Mouse (Mus musculus) heart, embryonic 16.5 days (tissue): ENCODE results near the gene Tbkbp1. TPM values are rescaled to one million over a fixed set of nuclear protein-coding genes. Genes with fewer than 3 reads are reported as not detected.
A peak's percentile ranks its signal among the peaks of the same experiment; 100 is the strongest.
"Not testable (repeated sequence)": the region's sequence is repeated elsewhere in the genome, so short reads cannot be mapped to it uniquely, and the experiment has no call there.

Source experiments
- ATAC-seq: fragments of 200-750 bp; cut with Nextera tagmentation; replicated peaks from 2 replicates; pipeline ENCODE4 v1.8.0; 2017; ENCODE audit warnings: moderate number of reproducible peaks; ENCODE audit not compliant: insufficient read depth, low FRiP score; ENCODE audit errors: extremely low read depth
- H3K27ac ChIP-seq: fragments of 300-500 bp; sonication (generic); 2 replicates; pipeline ENCODE4 v1.5.1; 2014; ENCODE audit warnings: mild to moderate bottlenecking, low read length, control low read depth, moderate library complexity
- H3K27me3 ChIP-seq: fragments of 300-500 bp; sonication (generic); 2 replicates; pipeline ENCODE4 v1.6.1; 2014; ENCODE audit warnings: low read length, mixed read lengths; ENCODE audit not compliant: control insufficient read depth, insufficient read depth
- H3K36me3 ChIP-seq: fragments of 300-500 bp; sonication (generic); 2 replicates; pipeline ENCODE4 v1.6.1; 2014; ENCODE audit not compliant: control insufficient read depth, insufficient read depth
- H3K4me1 ChIP-seq: fragments of 300-500 bp; sonication (generic); 2 replicates; pipeline ENCODE4 v1.6.1; 2014; ENCODE audit warnings: low read length, mixed read lengths; ENCODE audit not compliant: control insufficient read depth, insufficient read depth
- H3K4me2 ChIP-seq: fragments of 300-500 bp; sonication (generic); 2 replicates; pipeline ENCODE4 v1.6.1; 2014; ENCODE audit warnings: low read depth, mild to moderate bottlenecking, control low read depth, low read length
- H3K4me3 ChIP-seq: fragments of 300-500 bp; sonication (generic); 2 replicates; pipeline ENCODE4 v1.5.1; 2014; ENCODE audit warnings: mild to moderate bottlenecking, control low read depth, low read length
- H3K9ac ChIP-seq: fragments of 300-500 bp; sonication (generic); 2 replicates; pipeline ENCODE4 v1.6.1; 2014; ENCODE audit warnings: low read length, control low read depth
- H3K9me3 ChIP-seq: fragments of 300-500 bp; sonication (generic); replicated peaks from 2 replicates; pipeline ENCODE4 v1.6.1; 2016; ENCODE audit warnings: low read length; ENCODE audit not compliant: control insufficient read depth
- WGBS: fragments of 180-500 bp; shearing (Covaris S2); extraction: QIAGEN DNeasy Blood & Tissue Kit; methylation state at CpG from one replicate; pipeline ENCODE4 v1.1.7; 2014; 5-methylcytosine and 5-hydroxymethylcytosine counted together
- polyA plus RNA-seq: library from polyadenylated mRNA; unstranded; fragments of >200 nt; fragmentation: Nextera tagmentation; extraction: Ambion mirVana; gene quantifications from 2 replicates; pipeline ENCODE4 v1.2.1, GENCODE M21; 2015

Gene Tbkbp1
- 3.8 and 4.3 TPM in 2 replicates for polyA plus RNA-seq

- H3K27ac ChIP-seq, result peak within 1 kb of the TSS; percentile 87
- peaks cover 5% of the 10 kb centered on the region; the same call in 1 of the 2 replicates for H3K27me3 ChIP-seq
- no peak for ATAC-seq
- peak within 1 kb of the TSS; percentile 83 for H3K9ac ChIP-seq
- H3K4me3 ChIP-seq, result peak within 1 kb of the TSS; percentile 86
- no peaks in the 10 kb centered on the region for H3K9me3 ChIP-seq
- H3K36me3 ChIP-seq, result 0 out of 2 replicates have a peak, but pooled peaks cover 2% of the 10 kb centered on the region
- H3K4me2 ChIP-seq, result peak within 1 kb of the TSS; percentile 97
- H3K4me1 ChIP-seq, result peaks cover 33% of the 10 kb centered on the region
- under 1% methylated on average over 30 of the region's 64 CpGs for WGBS
Measured at GRCm38 (mm10) chr11:97151343-97151801, at the start of gene Tbkbp1. Tbkbp1 (minus strand) TSS chr11:97151495.

- WGBS, result 80% methylated on average over 6 of the region's 6 CpGs
- H3K36me3 ChIP-seq, result no peaks in the 10 kb centered on the region
- no peaks in the 10 kb centered on the region for H3K27me3 ChIP-seq
- H3K4me3 ChIP-seq, result no peak overlapping the region
- H3K9ac ChIP-seq, result no peak overlapping the region
- no peak overlapping the region for H3K27ac ChIP-seq
- no peak overlapping the region for H3K4me2 ChIP-seq
- no peak for ATAC-seq
- H3K4me1 ChIP-seq, result no peaks in the 10 kb centered on the region
- H3K9me3 ChIP-seq, result no peaks in the 10 kb centered on the region
Measured at GRCm38 (mm10) chr11:97199519-97199918, 48.2 kb upstream of the Tbkbp1 start.

GRCm38 (mm10) chr11:97198601-97199000 lies 47.3 kb upstream of the Tbkbp1 start:
- H3K4me3 ChIP-seq, result no peak overlapping the region
- 22% methylated on average over 5 of the region's 5 CpGs for WGBS
- H3K4me2 ChIP-seq, result no peak overlapping the region
- no peak for ATAC-seq
- no peaks in the 10 kb centered on the region for H3K4me1 ChIP-seq
- no peaks in the 10 kb centered on the region for H3K27me3 ChIP-seq
- no peaks in the 10 kb centered on the region for H3K36me3 ChIP-seq
- H3K27ac ChIP-seq, result no peak overlapping the region
- H3K9ac ChIP-seq, result no peak overlapping the region
- H3K9me3 ChIP-seq, result no peaks in the 10 kb centered on the region

GRCm38 (mm10) chr11:97197021-97197420 lies 45.7 kb upstream of the Tbkbp1 start:
- Histone ChIP-seq H3K36me3 (no peaks in the 10 kb centered on the region), H3K4me3 (no peak overlapping the region), H3K27ac (no peak overlapping the region), H3K27me3 (no peaks in the 10 kb centered on the region), H3K4me1 (no peaks in the 10 kb centered on the region), H3K9me3 (no peaks in the 10 kb centered on the region), H3K9ac (no peak overlapping the region), H3K4me2 (no peak overlapping the region)
- no peak for ATAC-seq
- WGBS, result 71% methylated on average over 8 of the region's 8 CpGs

- H3K36me3 ChIP-seq, result no peaks in the 10 kb centered on the region
- no peak overlapping the region for H3K27ac ChIP-seq
- 70% methylated on average over 12 of the region's 12 CpGs for WGBS
- no peaks in the 10 kb centered on the region for H3K27me3 ChIP-seq
- H3K9ac ChIP-seq, result no peak overlapping the region
- no peaks in the 10 kb centered on the region for H3K9me3 ChIP-seq
- no peak overlapping the region for H3K4me3 ChIP-seq
- ATAC-seq, result no peak
- no peaks in the 10 kb centered on the region for H3K4me1 ChIP-seq
- H3K4me2 ChIP-seq, result no peak overlapping the region
Measured at GRCm38 (mm10) chr11:97196541-97196940, 45.2 kb upstream of the Tbkbp1 start.

- no peaks in the 10 kb centered on the region for H3K36me3 ChIP-seq
- no peak overlapping the region for H3K4me3 ChIP-seq
- H3K9me3 ChIP-seq, result no peaks in the 10 kb centered on the region
- no peak overlapping the region for H3K27ac ChIP-seq
- no peak for ATAC-seq
- H3K27me3 ChIP-seq, result no peaks in the 10 kb centered on the region
- H3K9ac ChIP-seq, result no peak overlapping the region
- no peak overlapping the region for H3K4me2 ChIP-seq
- peaks cover 8% of the 10 kb centered on the region for H3K4me1 ChIP-seq
Measured at GRCm38 (mm10) chr11:97192621-97192951, 41.3 kb upstream of the Tbkbp1 start.

GRCm38 (mm10) chr11:97191915-97192620 lies 40.8 kb upstream of the Tbkbp1 start:
- peaks cover 8% of the 10 kb centered on the region for H3K4me1 ChIP-seq
- 59% methylated on average over 6 of the region's 6 CpGs for WGBS
- no peak overlapping the region for H3K4me3 ChIP-seq
- no peaks in the 10 kb centered on the region for H3K27me3 ChIP-seq
- H3K9ac ChIP-seq, result no peak overlapping the region
- no peak overlapping the region; the same call in 1 of the 2 replicates for H3K27ac ChIP-seq
- H3K36me3 ChIP-seq, result no peaks in the 10 kb centered on the region
- no peak for ATAC-seq
- no peaks in the 10 kb centered on the region for H3K9me3 ChIP-seq
- no peak overlapping the region for H3K4me2 ChIP-seq

- no peak for ATAC-seq
- no peak overlapping the region for H3K9ac ChIP-seq
- H3K9me3 ChIP-seq, result no peaks in the 10 kb centered on the region
- H3K4me1 ChIP-seq, result peaks cover 15% of the 10 kb centered on the region
- no peaks in the 10 kb centered on the region for H3K27me3 ChIP-seq
- H3K4me3 ChIP-seq, result no peak overlapping the region
- no peaks in the 10 kb centered on the region for H3K36me3 ChIP-seq
- 84% methylated on average over 6 of the region's 6 CpGs for WGBS
- no peak overlapping the region for H3K27ac ChIP-seq
- no peak overlapping the region for H3K4me2 ChIP-seq
Measured at GRCm38 (mm10) chr11:97190992-97191391, 39.7 kb upstream of the Tbkbp1 start.

GRCm38 (mm10) chr11:97189645-97190044 lies 38.4 kb upstream of the Tbkbp1 start:
- not testable (repeated sequence) for H3K4me2 ChIP-seq, ATAC-seq, H3K27ac ChIP-seq, H3K9ac ChIP-seq, H3K36me3 ChIP-seq, H3K27me3 ChIP-seq, H3K9me3 ChIP-seq, H3K4me3 ChIP-seq
- H3K4me1 ChIP-seq, result peaks cover 23% of the 10 kb centered on the region
- 88% methylated on average over 6 of the region's 6 CpGs for WGBS
